Mouse (Mus musculus) left cerebral cortex, adult 11 months (tissue): Measurements from ENCODE around the gene Naa11.

Experiments used
- DNase-seq: peaks from one replicate; pipeline ENCODE4 v3.0.0; 2022; ENCODE audit warnings: low spot score

Gene Naa11

GRCm38 (mm10) chr5:97345129-97345528 lies 47.0 kb downstream of the Naa11 start:
- no peak for DNase-seq

GRCm38 (mm10) chr5:97344144-97344543 lies 48.0 kb downstream of the Naa11 start:
- DNase-seq, result no peak

- DNase-seq, result no peak
Measured at GRCm38 (mm10) chr5:97334794-97335193, 57.4 kb downstream of the Naa11 start.
